Mouse (Mus musculus) liver, adult 2 months (tissue): Measurements from ENCODE around the gene Marcks. TPM values are rescaled to one million over a fixed set of nuclear protein-coding genes. Genes with fewer than 3 reads are reported as not detected.
A peak's percentile ranks its signal among the peaks of the same experiment; 100 is the strongest.

Source experiments
- DNase-seq: peaks from one replicate; pipeline ENCODE4 v3.0.0-alpha.2; 2011; ENCODE audit warnings: low read depth, low spot score; ENCODE audit errors: extremely low read depth
- H3K27ac ChIP-seq: fragments of 200-500 bp; replicated peaks from 2 replicates; pipeline ENCODE4 v1.5.1; 2012; ENCODE audit warnings: low read depth, mild to moderate bottlenecking, control low read depth, inconsistent platforms, low read length; ENCODE audit not compliant: insufficient read depth
- H3K27me3 ChIP-seq: fragments of 200-500 bp; 2 replicates; pipeline ENCODE4 v1.6.1; 2012; ENCODE audit warnings: mild to moderate bottlenecking, moderate library complexity, low read length, inconsistent platforms; ENCODE audit not compliant: control insufficient read depth, insufficient read depth
- H3K36me3 ChIP-seq: fragments of 200-500 bp; 2 replicates; pipeline ENCODE4 v1.6.1; 2012; ENCODE audit warnings: low read length, inconsistent platforms; ENCODE audit not compliant: control insufficient read depth, insufficient read depth
- H3K4me1 ChIP-seq: fragments of 200-500 bp; 2 replicates; pipeline ENCODE4 v1.6.1; 2011; ENCODE audit warnings: low read length; ENCODE audit not compliant: control insufficient read depth, insufficient read depth
- H3K4me3 ChIP-seq: fragments of 200-500 bp; 2 replicates; pipeline ENCODE4 v1.5.1; 2011; ENCODE audit warnings: low read depth, mild to moderate bottlenecking, control low read depth, low read length, moderate library complexity; ENCODE audit not compliant: insufficient read depth
- H3K79me2 ChIP-seq: fragments of 200-500 bp; 2 replicates; pipeline ENCODE4 v1.6.1; 2012; ENCODE audit warnings: inconsistent platforms, mild to moderate bottlenecking, low read length, moderate library complexity; ENCODE audit not compliant: control insufficient read depth, insufficient read depth
- H3K9ac ChIP-seq: fragments of 200-500 bp; 2 replicates; pipeline ENCODE4 v1.6.1; 2012; ENCODE audit warnings: low read depth, mild to moderate bottlenecking, control low read depth, inconsistent platforms, low read length
- CTCF ChIP-seq: fragments of 200-500 bp; IDR thresholded peaks from 2 replicates; pipeline ENCODE4 v1.5.1; 2011; ENCODE audit warnings: low read depth, low read length, control low read depth
- POLR2A ChIP-seq: fragments of 200-500 bp; IDR thresholded peaks from 2 replicates; pipeline ENCODE4 v1.6.1; 2011; ENCODE audit warnings: low read length, control low read depth; ENCODE audit not compliant: insufficient read depth; ENCODE audit errors: extremely low read depth
- WGBS: fragments of 180-500 bp; shearing (Covaris S2); methylation state at CpG from one replicate; pipeline ENCODE4 v1.1.7; 2018; 5-methylcytosine and 5-hydroxymethylcytosine counted together
- polyA plus RNA-seq: library from polyadenylated mRNA; depleted of rRNA; stranded (reverse); fragments of >200 nt; gene quantifications from 2 replicates; pipeline ENCODE4 v1.2.3, GENCODE M21; 2012
- total RNA-seq: library from RNA; depleted of rRNA; stranded (reverse); fragments of >200 nt; gene quantifications from 2 replicates; pipeline ENCODE4 v1.2.3, GENCODE M21; 2014

The Marcks gene
- total and polyA plus RNA-seq, 2 experiments, result 4.6 to 8.9 TPM

DNA sequence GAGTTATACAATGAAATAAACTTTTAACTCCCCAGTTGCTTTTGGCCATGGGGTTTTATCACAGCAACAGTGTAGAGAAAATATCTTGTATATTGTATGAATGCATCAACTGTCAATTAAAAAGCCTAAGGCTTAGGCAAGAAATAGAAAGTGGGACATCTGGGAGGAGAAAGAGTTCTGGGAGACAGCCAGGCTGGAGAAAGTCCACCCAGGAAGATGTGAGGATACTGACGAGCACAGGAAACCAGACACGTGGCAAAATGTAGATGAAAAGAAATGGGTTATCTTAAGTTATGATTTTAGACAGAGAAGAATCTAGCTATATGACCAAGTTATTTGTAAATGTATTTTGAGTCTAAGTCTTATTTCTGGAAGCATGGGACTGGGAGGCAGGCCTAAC is 27.3 kb downstream of the Marcks start:
- Histone ChIP-seq H3K79me2 (no peaks in the 10 kb centered on the region), H3K9ac (no peak overlapping the region), H3K27me3 (no peaks in the 10 kb centered on the region), H3K27ac (no peak overlapping the region), H3K4me3 (no peak overlapping the region), H3K4me1 (no peaks in the 10 kb centered on the region; the same call in 1 of the 2 replicates), H3K36me3 (no peaks in the 10 kb centered on the region)
- DNase-seq, result no peak
- 73% methylated on average over 2 of the region's 2 CpGs for WGBS
- TF ChIP-seq POLR2A, result no peak
- TF ChIP-seq CTCF, result no peak

DNA sequence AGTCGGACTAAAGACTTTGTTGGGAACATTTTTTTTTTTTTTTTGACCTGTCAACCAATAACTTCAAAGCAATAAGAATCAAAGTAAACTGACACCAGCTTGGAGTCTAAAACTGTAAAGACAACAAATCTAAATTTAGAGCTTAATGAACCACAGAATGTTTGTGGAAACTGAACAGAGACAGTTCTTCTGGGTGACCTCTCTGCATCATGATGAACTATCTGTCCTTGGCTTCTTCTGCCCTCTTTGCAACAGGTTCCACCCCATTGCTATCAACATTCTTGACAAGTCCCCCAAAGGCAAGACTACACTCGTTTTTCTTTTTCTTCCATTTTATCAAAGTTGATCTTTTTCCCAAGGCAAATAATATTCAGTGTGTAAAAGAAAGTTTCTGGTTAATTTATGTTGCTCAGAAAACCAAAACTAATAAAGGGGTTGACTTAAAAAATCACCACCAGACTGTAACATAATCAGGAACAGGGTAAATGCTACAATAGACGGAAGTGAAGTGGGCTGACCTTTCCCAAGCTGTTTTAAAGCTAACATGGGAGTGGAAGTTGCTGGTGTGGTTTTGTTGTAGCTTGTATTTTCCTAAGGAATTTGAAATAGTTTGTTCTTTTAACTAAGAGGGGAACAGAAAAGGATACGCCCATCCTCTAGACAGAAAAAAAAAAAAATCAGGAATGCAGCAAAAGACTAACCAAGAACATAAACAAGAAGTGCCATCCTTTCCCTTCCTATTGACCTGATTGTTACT is 31.7 kb downstream of the Marcks start:
- TF ChIP-seq CTCF (no peak), POLR2A (no peak)
- Histone ChIP-seq H3K36me3 (no peaks in the 10 kb centered on the region), H3K9ac (no peak overlapping the region), H3K27ac (no peak overlapping the region), H3K79me2 (no peaks in the 10 kb centered on the region), H3K27me3 (no peaks in the 10 kb centered on the region), H3K4me1 (no peaks in the 10 kb centered on the region; the same call in 1 of the 2 replicates), H3K4me3 (no peak overlapping the region)
- 71% methylated on average over 4 of the region's 4 CpGs for WGBS
- no peak for DNase-seq

DNA sequence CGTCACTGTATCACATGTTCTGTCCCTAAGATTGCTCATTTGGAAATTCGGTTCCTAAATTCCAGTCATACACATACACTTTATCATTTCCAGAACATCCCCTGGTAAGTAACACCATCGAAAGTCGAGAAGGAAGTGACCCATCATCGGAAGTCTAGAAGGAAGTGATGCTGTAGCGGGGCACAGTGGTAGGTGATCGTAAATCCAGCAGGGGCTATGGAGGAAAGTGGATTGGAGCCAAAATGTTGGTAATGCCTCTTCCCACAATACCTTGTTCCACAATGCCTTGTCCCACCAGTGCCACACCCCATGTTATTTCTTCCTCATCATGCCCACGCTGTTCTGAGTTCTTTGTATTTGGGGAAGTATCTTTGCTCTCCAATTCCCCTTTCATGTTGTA is 32.4 kb downstream of the Marcks start:
- 83% methylated on average over 8 of the region's 8 CpGs for WGBS
- no peak overlapping the region for H3K9ac ChIP-seq
- no peaks in the 10 kb centered on the region for H3K79me2 ChIP-seq
- H3K27ac ChIP-seq, result no peak overlapping the region
- no peaks in the 10 kb centered on the region; the same call in 1 of the 2 replicates for H3K4me1 ChIP-seq
- DNase-seq, result no peak
- no peaks in the 10 kb centered on the region for H3K27me3 ChIP-seq
- no peak overlapping the region for H3K4me3 ChIP-seq
- no peaks in the 10 kb centered on the region for H3K36me3 ChIP-seq
- TF ChIP-seq CTCF, result no peak
- TF ChIP-seq POLR2A, result no peak

DNA sequence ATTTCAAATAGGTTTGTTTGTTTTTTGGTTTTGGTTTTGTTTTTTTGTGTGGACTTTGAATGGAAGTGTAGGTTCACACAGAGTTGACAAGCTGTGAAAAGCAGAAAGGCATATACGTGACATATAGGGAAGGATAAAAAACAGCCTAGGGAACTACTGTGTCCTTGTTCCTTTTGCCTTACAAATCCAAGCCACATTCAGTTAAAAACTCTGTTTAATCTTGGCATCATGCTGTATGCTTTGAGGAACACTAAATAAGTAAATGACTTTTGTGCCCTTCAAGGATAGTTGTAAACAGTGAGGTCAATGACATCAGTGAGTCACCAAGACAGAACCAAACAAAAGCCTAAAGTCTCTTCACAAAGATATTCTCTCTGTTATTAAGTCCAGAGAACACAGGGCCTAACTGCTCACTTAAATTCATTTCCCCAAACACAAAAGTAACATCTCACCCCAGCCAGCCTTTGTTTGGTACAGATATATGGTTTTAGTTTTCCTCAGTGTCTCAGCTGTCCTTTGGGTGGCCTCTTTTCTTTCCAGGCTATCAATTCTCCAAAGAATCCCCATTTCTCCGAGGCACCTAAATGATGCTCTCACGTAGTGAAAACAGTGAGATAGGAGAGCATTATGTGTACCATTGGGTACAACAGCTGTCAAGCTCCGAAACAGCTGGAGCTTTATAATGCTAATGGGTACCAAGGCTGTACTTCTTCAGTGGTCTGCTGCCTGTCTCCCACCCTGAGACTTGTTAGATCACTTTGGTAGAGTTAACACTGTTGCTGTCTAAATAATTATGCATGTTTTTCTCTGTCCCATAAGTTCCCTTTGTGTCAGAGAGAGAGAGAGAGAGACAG is 36.3 kb downstream of the Marcks start:
- peak; percentile 31 for DNase-seq
- WGBS, result 84% methylated on average over 4 of the region's 4 CpGs

DNA sequence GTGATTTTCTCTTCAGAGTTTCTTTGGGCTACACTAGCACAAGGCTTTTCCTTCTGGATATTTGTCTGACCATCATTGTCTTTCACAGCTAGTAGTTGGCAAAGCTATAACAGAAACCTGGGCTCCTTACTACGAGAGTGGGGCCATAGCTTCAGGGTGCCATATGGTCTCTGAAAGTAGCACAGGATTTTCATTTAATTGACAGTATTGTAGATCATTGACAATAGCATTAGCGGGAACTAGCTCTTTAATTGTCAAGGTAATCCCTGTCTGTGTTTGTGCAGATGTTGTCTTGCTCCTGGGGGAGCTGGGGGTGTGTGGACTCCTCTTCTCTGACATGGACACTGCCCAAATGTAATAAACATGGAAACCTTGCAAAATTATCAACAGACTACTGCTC is 37.0 kb downstream of the Marcks start:
- Histone ChIP-seq H3K79me2 (no peaks in the 10 kb centered on the region), H3K27me3 (no peaks in the 10 kb centered on the region), H3K27ac (no peak overlapping the region), H3K4me3 (no peak overlapping the region), H3K36me3 (no peaks in the 10 kb centered on the region), H3K9ac (no peak overlapping the region), H3K4me1 (no peaks in the 10 kb centered on the region)
- 94% methylated on average over 2 of the region's 2 CpGs for WGBS
- no peak for TF ChIP-seq POLR2A
- TF ChIP-seq CTCF, result no peak
- DNase-seq, result no peak

More for the DNA sequence above, 36.3 kb downstream of the Marcks start:
- Histone ChIP-seq H3K4me1 (no peaks in the 10 kb centered on the region; the same call in 1 of the 2 replicates), H3K36me3 (no peaks in the 10 kb centered on the region), H3K27me3 (no peaks in the 10 kb centered on the region), H3K9ac (no peak overlapping the region), H3K79me2 (no peaks in the 10 kb centered on the region), H3K4me3 (no peak overlapping the region), H3K27ac (0 out of 2 replicates have a peak overlapping the region, but pooled peaks have one; percentile 17)
- TF ChIP-seq POLR2A (no peak), CTCF (no peak)
